Mouse (Mus musculus) right cerebral cortex, postnatal 10 days (tissue): ENCODE measurements around the gene Rsph4a.
"Not testable (repeated sequence)": the region's sequence is repeated elsewhere in the genome, so short reads cannot be mapped to it uniquely, and the experiment has no call there.

Source experiments
- DNase-seq, 2 experiments: peaks; one replicate each; pipeline ENCODE4 v3.0.0; 2021; ENCODE audit warnings: low spot score in 2 of 2

Rsph4a gene

DNA sequence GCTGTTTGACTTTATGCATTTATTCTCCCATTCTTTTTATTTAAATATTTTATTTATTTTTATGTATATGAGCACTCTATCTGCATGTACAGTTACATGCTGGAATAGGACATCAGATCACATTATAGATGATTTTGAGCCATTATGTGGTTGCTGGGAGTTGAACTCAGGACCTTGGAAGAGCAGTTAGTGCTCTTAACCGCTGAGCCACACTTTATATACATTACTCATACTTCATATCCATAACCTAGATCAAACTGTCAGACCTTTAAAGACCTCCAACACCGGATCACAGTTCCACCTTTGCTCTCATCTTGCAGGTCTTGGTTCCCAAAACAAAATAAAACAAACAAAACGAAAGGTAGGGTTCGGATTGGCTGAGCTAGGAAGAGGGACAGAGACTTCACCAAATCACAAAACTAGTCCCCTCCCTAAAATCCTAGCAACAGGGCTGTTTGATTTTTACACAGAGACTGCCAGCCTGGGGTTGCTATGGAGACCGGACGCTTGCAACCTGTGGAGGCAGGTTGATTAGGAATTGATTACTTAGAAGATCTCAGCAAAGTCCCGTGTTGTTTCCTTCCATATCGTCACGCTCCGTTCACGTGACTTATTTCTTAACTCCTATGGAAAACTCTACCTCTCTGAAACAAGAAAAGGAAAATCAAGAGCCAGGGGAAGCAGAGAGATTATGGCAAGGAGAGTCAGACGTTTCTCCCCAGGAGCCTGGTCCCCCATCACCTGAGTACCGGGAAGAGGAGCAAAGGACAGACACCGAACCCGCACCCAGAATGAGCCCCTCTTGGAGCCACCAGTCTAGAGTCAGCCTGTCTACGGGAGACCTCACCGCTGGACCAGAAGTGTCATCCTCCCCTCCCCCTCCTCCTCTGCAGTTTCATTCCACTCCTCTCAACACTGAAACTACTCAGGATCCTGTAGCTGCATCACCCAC is at the start of gene Rsph4a:
Gene Rsph4a, plus strand, starts transcription at position 582 of the 952 bp plus-strand sequence.
- peak; percentile 87 to 90 for DNase-seq

GRCm38 (mm10) chr10:33857421-33857820 is 47.5 kb upstream of the Rsph4a start, which contains the start of gene Sult3a1:
Gene Sult3a1 (plus strand): TSS chr10:33857721.
- no peak for DNase-seq

GRCm38 (mm10) chr10:33865994-33866393 is 38.9 kb upstream of the Rsph4a start:
- no peak for DNase-seq

GRCm38 (mm10) chr10:33870441-33870840 is 34.5 kb upstream of the Rsph4a start:
- no peak for DNase-seq

GRCm38 (mm10) chr10:33872672-33873398 is 32.1 kb upstream of the Rsph4a start:
- no peak for DNase-seq

GRCm38 (mm10) chr10:33882411-33882810 is 22.5 kb upstream of the Rsph4a start:
- not testable (repeated sequence) for DNase-seq

- not testable (repeated sequence) for DNase-seq
Observed at GRCm38 (mm10) chr10:33901520-33901919, 3.4 kb upstream of the Rsph4a start.

DNA sequence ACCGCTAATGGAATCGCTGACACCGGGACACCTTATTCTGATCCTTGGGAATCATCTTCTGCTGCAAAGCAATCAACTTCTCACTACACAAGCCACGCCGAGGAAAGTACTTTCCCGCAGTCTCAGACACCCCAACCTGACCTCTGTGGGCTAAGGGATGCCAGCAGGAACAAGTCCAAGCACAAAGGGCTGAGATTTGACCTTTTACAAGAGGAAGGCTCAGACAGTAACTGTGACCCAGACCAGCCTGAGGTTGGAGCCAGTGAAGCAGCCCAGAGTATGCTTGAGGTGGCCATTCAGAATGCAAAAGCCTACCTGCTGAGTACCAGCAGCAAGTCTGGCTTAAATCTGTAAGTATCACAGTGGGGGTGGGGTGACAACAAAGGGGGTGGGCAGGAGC is 578 bp downstream of the Rsph4a start:
- DNase-seq: no peak

- DNase-seq: no peak
Observed at GRCm38 (mm10) chr10:33940702-33941101, 35.8 kb downstream of the Rsph4a start.

DNA sequence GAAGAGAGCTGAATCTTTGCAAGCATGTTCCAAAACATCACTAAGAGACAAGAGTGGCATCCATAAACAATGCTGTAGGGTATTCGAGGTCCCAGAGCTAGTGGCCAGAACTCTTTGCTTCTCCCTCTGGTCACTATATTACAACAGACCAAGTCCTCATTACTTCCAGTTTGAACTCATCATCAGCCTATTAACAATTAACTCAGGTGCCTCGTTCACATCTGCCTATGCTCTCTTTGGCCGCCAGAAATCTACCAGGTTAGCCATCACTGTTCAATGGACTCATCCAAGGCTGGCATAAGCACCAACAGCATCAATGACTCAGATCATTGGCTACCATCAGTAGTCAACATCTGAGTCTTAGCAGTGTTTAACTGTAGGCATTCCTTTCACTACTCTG is 40.5 kb downstream of the Rsph4a start:
- no peak for DNase-seq

GRCm38 (mm10) chr10:33946336-33946735 is 41.4 kb downstream of the Rsph4a start:
- no peak for DNase-seq

GRCm38 (mm10) chr10:33950803-33951583 is 46.1 kb downstream of the Rsph4a start, which contains the start of gene Zup1:
Gene Zup1 (minus strand): TSS chr10:33951269.
- peak; percentile 87 to 89 for DNase-seq

GRCm38 (mm10) chr10:33952509-33952908 is 47.6 kb downstream of the Rsph4a start:
- no peak for DNase-seq
